Mouse (Mus musculus) layer of hippocampus, adult 11-12 months (tissue): ENCODE data around the gene Cgn.

Source experiments
- DNase-seq: peaks from one replicate; pipeline ENCODE4 v3.0.0; 2022; ENCODE audit warnings: low spot score

Cgn gene

DNA sequence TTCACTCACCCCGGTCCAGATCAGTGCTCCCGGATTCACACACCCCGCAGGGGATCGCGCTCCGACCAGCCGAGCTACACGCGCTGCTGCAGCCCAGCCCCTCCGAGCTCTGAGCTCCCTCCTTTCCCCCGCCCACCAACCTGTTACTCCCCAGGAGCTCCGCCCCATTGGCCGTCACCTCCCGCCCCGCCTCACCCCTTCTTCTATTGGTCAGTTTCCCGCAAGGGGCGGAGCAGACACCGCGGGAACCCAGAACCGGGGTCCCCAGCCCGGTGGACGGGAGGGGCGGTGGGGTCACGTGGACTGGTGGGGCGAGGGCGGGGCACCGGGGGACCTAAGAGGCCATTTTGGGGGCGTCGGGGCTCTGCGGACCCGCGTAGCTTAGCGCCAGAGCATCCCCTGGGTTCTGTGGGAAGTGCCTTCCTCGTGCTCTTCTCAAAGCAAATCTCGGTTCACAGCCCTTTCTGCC is at the start of gene Cgn:
Cgn (minus strand) TSS at position 126 of the 469 bp plus-strand sequence.
- DNase-seq: peak; percentile 92

DNA sequence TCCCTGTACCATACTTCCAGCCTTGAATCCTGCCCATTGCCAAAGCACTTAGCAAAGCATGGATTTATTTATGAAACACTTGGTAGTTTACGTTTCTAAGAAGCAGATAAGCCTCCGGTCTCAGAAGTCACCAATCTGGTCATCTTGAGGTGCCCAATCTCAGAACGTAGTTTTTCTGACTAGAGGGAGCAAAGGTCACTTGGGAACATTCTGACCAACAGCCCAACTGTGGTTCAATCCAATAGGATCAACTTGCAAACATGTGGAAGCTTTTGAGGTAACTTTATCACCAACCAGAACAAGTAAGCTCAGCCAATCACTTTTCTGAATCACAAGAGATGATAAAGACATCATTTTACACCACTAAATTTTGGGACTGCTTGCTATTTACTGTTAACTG is 49.1 kb upstream of the Cgn start:
- DNase-seq: no peak

DNA sequence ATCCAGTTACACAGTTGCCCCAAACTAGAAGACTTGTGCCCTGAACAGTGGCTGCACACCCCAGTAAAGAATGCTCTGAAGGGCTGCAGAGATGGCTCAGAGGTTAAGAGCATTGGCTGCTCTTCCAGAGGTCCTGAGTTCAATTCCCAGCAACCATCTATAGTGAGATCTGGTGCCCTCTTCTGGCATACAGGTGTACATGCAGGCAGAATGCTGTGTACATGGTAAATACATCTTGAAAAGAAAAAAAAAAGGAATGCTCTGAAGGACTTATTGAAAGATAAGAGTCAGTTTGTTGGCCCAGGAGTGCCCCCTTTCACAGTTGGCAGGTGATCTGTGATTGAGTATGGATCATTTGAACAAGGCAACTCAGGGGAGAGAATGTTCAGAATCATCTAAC is 47.1 kb upstream of the Cgn start:
- DNase-seq: no peak

DNA sequence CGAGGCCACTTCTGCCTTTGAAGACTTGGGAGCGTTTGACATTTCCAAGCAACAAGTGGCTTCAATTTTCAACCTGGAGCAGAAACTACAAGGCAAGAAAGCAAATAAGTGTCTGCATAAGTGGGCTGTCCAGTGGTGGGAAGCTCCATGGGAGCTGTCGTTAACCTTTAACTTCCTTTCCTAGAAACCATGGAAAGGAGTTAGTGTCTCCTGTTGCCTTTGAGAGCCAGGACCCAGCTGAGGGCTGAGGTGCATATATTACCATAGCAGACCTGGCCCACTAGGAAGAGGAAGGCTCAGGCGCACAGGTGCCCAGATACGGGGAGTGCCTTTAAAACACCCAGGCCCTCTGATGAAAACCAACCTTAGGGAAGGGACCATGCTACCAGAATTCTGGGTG is 46.4 kb upstream of the Cgn start:
- DNase-seq: no peak

DNA sequence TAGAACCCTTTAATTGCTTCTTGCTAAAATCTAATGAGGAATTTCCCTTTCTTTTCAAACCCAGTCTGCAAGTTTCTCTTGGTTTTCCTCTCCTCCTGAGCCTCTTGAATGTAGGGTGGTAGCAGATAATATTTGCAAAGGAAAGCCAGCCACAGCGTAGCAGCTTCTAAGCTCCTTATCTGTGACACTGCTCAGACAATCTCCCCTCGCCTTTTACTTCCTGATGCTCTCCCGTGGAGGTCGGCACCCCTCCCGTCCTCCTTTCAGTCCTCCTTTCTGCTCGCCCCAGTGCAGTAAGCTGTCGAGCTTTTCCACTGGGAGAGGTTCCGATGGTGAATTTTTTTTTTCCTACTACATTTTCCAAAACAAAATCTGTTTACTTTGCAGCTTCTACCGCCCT is 45.8 kb upstream of the Cgn start:
- DNase-seq: no peak

DNA sequence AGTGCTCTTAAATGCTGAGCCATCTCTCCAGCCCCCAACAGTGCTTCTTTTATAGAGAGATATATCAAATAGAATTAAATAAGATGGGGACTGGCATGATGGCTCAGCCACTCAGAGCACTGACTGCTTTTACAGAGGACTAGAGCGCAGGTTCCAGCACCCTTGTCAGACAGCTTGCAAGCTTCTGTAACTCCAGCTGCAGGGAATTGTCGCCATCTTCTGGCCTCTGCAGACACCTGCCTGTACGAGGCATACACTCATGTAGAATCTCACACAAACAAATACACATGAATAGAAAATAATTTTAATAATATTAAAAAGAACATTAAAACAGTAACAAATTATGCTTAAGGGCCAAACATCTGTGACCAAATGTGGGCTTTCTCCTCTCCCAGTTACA is 37.8 kb upstream of the Cgn start:
- DNase-seq: no peak

DNA sequence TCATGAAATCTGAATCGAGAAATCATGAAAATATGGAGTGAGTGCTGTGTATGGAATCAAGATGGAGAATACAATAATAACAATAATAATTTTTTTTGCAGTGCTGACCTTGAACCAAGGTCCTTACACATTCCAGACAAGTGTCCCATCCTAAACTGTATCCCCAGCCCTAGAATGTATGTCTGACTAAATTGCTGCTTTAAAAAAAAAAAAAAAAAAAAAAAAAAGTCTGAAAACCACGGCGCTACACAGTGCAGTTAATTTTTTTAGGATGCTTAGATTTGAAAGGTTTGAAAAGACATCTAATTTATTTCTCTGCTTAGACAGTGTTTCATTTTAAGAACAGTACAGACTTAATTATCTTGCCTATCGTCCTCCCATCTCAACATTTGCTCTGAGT is 35.8 kb upstream of the Cgn start:
- DNase-seq: no peak

DNA sequence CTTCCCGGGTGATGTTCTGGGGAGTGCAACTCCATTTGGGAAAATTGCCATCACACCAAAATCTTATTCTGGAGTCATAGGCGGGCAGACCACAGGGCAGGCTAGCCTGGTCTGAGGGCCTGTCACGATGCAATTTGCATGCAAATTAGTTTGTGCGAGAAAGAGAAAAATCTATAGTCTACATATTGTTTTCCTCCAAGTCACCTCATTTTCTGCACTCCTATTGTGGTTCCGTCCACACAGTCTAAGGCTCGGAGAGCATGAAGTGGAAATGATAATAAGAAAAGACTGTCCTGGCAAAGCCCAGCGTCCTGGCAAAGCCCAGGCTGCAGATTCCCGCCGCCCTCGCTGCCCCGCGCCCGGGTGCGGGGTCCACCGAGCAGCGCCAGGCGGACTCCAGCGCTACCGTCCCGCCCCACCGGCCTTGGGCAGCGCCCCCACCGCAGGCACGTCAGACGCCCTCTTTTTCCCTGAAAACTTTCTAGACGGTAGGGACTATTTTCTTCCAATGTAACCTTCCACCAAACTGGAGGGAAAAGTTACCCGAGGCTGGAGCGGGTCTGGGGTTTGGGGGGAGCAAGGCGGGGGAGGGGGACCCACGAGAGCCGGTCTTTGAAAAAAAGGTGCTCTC is 34.8 kb upstream of the Cgn start:
- DNase-seq: no peak

DNA sequence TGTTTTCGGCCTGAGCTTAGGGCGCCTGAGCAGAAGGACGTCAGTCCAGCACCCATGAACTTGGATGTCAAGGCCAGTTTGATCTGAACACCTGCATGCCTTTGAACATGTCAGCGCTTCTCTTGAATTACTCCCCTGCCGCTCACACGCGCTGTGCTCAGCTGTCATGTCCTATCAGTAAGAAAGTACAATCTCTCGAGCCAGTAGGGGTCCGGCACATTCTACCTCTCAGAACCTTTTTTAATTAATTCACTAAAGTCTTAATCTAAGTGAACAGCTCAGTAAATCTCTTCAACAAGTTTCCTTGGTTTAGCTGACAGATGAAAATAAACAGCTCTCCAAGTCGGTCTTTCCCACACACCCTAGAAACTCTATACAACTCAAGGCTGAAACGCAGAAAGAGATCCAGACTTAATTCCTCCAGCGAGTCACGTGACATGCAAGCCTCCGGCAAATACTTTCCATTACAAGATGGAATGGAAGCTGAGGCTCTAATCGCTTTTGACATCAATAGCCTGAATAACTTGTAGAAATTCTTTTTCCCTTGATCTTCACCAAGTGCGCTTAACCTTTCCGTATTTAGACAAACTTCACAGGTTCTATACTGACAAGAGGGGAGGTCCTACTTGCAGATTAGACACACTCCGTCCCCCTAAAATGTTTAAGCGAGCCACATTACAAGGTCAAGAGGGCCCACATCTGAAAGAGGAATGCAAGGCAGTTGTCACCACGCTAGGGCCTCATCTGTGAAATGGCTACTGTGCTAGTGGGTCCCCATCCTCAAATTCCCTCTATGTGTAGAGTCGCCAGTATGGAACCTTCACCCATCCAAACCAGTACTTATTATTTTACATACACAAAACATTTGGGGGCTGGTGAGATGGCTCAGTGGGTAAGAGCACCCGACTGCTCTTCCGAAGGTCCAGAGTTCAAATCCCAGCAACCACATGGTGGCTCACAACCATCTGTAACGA is 33.4 kb upstream of the Cgn start:
- no peak for DNase-seq

DNA sequence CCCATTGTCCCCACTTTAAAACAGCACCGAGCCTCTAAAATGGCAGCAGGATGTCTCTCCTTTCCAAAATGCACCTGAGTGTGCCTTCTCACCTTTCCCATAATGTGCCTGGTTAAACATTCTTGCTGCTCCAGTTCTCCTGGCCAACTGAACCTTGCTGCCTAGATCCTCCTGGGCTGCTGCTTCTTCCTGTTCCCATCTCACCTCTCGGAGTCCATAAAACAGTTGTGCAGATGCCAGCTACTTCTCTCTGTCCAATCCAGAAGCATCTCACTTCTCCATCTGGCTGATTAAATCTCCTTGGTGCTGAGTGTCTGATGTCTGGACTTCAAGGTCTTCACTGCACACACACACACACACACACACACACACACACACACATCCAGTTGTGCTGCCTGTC is 31.4 kb upstream of the Cgn start:
- DNase-seq: no peak

DNA sequence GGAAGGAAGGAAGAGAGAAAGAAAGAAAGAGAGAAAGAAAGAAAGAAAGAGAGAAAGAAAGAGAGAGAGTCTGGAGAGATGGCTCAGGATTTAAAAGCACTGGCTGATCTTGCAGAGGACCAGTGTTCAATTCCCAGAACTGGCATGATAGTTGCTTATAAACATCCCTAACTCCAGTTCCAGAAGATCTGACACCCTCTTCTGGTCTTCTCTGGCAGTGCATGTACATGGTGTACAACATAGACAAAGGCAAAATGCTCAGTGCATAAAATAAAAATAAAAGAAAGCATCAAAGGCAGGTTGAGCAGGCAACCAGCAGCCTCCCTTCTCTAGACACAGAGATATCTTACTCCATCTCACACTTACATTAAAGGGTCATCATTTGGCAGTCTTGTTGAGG is 29.3 kb upstream of the Cgn start:
- no peak for DNase-seq

DNA sequence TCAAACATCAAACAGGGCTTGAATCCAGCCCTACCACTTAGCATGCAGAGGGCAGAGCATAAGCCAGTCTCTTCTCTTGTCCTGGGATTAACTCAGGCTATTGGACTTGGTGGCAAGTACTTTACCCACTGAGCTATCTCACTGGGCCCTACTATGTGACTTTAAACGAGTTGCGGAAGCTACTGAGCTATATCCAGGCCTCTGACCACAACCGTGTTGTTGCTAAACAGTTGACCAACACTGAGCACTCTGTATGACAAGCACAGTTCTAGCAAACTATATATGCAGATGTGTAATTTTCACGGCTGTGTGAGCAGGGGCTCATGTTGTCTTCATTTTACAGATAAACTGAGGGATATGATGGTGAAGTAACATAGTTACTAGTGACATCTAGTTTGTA is 28.4 kb upstream of the Cgn start:
- DNase-seq: no peak

DNA sequence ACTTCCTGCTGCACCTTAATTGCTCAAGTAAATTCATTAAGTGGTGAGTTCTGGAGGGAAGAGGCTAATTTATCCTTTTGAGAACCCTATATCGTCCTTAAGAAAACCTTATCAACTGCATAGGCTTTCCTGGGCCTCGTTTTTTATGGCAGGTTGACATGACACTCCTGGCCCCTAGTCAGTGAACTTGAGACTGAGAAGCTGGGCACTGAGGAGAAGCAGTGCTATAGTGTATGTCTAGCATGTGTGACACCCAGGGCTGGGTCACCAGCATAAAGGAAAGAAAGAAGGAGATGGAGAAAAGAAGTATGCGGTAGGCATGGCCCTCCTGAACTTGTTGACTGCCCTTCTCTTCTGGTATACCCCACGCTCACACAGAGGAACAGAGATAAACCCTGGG is 27.8 kb upstream of the Cgn start:
- no peak for DNase-seq

DNA sequence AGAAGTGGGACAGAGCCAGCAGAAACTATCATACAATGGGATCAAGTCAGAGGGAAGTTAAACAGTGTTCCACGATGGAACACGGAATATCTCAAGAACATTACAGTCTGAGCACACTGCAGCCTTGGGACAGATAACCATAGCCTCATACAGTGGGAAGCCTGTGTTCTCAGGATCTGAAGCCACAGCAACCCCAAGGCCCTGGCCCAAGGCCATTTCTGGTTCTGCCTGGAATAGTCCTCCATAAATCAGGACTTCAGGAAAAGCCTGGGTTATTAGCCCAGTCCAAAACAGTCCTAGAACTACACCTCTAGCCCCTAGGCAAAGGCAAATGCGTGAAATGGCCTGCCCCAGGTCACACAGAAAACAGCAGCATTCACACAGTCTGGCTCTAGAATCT is 27.4 kb upstream of the Cgn start:
- no peak for DNase-seq

DNA sequence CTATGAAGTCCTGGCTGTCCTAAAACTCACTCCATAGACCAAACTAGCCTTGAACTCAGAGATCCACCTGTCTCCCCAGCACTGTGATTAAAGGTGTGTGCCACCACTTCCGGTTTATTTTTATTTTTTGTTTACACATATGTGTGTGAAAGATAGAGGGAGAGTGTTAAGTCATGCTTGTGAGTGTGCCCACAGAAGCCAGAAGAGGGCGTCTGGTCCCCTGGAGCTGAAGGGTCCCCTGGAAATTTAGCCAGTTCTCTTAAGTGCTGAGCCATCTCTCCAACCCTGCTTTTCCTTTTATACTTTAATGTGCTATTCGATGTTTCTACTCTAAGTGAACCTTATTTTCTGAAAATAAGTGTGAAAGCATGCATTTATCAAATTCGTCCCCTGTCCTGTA is 25.3 kb upstream of the Cgn start:
- DNase-seq: no peak

DNA sequence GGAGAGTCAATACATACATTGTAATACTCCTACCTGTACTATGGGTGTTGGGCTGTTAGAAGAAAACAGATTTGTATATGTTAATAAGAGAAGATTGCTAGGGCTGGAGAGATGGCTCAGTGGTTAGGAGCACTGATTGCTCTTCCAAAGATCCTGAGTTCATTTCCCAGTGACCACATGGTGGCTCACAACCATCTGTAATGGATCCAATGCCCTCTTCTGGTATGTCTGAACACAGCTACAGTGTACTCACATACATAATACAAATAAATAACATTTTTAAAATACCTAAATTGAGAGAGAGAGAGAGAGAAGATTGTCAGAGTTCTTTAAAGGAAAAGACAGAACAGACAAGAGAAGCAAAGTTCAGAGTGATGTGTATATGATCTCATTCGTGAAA is 22.0 kb upstream of the Cgn start:
- DNase-seq: no peak

DNA sequence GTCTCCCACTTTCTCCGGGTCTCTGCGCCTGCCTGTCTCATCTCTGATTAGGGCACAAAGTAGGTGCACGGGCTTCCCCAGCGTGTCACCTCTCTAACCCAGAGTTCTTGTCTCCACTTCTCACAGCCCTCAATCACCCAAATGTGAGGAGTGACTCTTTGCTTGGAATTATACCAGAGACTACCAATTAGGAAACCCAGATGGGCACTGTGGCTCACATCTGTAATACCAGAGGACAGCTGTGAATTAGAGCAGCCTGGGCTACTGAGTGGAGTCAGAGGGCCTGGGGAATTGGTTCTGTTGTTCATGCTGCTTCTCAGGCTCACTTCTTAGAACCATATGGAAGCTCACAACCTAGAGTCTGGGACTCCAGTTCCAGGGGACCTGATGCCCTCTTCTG is 18.7 kb upstream of the Cgn start:
- DNase-seq: no peak

DNA sequence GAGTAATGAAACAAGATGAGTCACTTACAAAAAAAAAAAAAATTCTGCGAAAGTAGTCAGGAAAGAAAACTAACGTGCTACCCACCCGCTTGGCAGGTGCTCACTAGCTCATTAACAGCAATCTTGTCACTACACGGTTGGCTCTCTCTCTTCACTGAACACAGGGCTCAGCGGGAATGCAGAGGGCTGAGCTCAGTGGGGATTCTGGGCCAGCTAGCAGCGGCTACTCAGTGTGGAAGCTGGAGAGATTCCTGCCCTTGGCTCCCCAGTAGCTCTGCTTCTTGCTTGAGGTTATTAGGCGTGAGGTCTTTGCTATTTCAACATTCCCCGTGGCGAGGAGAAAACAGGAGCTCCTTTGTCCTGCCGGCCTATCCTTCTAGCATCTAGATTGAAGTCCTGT is 17.9 kb upstream of the Cgn start:
- DNase-seq: no peak

DNA sequence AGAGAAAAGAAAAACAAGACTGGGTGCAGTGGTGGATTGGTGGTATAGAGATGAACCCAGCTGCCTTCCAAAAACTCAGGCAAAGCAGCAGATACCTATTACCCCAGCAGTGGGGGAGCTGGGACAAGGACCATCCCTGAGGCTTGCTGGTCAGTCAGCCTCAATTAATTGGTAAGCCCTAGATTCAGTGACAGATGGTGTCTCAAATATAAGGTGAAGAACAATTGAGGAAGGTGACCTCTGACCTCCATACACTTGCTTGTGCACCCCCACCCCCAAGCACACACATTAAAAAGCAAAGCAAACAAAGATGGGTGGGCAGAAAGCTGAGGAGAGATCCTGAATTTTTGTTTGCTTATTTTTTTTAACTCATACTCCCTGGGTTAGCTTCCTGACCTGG is 9.9 kb upstream of the Cgn start:
- no peak for DNase-seq

DNA sequence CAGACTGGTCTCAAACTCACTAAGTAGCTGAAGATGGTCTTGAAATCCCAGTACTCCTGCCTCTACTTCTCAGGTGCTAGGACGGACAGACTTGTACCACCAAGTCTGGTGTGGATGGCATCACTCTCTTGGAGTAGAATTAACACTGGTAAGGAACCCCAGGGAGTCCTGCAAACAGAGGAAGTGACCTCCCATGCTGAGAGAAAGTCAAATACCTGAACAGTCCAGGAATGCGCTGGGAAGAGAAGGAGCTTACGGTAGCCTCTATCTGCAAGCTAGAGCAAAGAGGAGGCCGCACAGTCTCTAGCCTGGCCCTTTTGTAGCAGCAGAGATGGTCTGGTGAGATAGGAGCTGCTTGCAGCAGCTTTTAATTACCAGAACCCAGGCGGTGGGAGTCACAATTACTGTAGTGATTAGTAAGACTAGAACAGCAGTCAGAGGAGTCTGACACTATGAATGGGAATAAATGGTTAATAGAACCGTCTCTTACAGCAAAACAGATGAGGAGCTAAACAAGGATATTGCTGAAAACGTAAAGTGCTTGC is 9.4 kb upstream of the Cgn start:
- DNase-seq: no peak

DNA sequence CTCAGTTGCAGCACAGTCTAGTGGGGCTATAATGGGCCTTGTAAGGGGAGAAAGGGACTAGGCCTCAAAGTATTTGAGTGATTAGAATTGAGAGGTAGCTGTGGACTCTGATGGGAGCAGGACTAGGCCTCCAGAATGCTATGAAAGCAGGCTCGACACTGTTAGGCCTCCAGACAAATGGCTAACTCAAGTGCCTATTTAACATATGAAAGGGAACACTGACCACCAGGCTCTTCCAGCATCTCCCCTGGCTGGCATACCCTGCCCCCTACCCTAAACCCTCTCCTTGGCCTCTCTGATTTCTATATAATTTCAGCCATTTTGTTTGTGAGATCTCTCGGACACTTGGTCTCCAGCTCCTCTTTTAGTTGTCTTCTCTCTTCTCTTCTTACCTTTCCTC is 8.1 kb upstream of the Cgn start:
- no peak for DNase-seq

DNA sequence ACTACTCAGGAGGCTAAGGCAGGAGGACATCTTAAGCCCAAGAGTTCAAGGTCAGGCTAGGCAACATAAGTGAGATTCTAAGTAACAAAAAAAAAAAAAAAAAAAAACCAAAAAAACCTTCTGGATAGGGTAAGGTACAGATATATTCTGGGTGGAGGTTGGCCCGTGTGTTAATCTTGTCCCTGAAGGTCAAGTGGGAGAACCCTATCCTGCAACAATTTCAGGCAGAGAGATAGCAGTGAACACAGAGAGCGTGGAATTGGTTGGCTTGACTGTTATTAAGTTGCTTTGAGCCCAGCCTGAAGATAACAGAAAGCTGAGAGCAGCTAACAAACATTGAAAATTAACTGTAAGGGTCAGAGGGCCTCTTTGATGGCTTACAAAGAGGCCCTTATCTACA is 7.4 kb upstream of the Cgn start:
- DNase-seq: no peak

DNA sequence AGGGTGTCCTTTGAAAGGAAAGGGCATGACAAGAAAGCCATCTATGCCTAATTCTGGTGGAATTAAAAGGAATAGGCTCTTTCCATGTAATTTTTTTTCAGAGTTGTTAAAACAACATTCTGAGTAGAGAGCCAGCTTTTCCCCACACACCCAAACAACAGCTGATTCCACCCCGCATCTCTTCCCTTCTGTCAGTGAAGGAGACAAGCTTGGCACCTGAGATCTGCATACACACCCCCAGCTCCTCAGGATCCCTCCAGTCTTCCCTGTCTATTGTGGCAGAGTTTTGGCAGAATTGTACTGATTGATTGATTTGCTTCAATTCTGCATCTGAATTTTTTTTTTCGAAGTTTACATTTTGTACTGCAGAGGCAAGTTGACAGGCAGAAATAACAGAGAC is 6.0 kb upstream of the Cgn start:
- DNase-seq: no peak
